Mouse (Mus musculus) mouse trophoblast stem cell (cell line): Measurements from ENCODE around the gene Grasp.

Experiments
- in situ Hi-C, 2 experiments: fragments of 300-500 bp; cut with MseI, MboI; formaldehyde crosslinking; loops; 2 replicates in 1 of 2; 3 replicates in 1 of 2; pipeline ENCODE4 v1.15.1; 2025

The Grasp gene

GRCm38 (mm10) chr15:101247155-101247498 lies 23.1 kb downstream of the Grasp start:
- in situ Hi-C loops, result no loop called here

DNA sequence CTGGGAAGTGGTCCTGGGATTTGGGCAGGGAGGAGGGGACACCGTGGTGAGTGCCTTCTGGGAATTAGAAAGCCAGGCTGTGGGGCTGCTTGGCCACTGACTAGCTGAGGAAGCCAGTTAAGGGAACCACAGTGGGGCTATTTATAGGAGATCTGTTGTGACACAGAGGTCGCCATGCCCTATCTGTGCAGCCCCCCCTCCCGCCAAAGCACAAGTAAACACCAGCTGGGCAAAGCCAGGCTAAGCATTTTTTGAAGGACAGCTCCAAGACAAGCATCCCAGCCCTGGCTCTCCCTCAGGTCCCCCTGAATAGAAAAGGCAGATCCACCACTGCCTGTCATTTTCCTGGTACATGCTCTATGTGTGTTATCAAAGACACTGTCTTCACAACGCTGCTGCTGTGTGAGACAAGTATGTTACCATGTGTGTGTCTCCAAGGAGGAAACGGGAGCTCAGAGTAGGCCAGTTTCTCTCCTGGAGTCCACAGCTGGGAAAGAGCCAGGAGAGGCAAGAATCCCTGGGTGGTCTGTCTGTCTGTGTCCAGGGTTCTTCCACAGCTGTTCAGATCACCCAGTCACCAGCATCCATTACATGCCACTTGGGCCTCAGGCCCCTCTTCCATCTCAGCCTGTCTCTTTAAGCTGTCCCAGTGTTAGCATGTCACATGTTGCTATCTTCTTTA lies 24.2 kb downstream of the Grasp start:
- in situ Hi-C loops, result no loop called here

DNA sequence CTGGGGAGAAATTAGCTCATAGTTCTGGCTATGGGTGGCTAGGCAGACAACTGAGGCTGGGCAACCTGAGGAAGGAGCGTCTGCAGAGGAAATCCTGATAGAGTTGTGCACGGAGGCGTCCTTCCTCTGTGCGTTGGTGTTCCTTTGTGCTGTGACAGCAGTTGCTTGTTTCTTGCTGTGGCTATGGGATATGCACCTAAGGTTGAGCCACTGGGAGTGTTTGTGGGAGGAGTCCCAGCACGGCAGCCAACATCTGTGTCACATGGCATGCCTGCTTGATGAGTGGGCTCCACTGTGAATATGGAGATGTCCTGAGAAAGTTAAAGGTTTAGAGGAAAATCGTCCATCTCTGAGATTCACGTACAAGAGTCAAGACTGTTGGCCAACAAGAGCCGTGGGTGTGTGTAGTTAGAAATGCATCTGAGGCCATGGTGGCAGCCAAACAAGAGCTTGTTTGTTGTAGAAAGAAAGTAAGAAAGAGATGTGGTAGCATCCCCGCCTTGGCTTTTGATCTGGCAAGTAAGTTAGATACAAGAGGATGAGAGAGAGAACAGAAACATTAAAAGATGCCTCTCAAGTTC lies 26.3 kb downstream of the Grasp start:
- in situ Hi-C loops, result no loop called here

DNA sequence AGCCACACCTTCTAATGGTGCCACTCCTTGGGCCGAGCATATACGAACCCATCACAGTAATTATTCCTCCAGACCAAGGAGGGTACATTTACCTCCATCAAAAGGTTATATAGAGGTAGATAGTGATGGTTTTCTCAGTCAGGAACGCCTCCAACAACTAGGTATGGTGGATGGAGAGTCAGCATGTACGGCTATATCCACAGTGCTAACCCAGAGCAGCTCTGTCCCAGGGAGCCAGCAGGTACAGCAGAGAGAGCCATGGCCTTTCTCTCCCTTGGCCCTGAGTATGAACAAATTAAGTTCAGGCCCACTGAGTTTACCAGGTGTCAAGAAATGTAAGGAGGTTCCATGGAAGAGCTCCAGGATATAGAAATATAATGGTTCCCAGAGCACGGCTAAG lies 27.9 kb downstream of the Grasp start:
- in situ Hi-C loops, result no loop called here

DNA sequence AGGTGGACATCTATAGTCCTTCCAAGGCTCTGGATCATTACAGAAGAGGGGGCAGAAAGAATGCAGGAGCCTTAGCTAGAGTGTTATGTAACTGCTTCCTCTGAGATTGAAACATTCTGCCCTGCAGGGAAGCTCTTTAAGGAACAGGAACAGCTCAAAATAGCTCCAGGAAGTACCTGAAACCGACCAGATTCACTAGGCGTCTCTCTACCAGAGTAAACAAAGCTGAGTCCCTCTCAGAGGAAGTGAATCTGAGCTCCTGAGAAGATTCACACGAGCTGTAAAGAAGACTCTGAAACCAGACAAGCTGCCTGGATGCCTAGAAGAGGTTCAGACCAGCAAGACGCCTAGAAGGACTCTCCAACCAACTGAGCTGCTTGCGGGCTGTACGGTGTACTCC lies 28.6 kb downstream of the Grasp start:
- in situ Hi-C loops, result no loop called here

- in situ Hi-C loops, result no loop called here
Measured at GRCm38 (mm10) chr15:101253563-101253885, 29.5 kb downstream of the Grasp start.

GRCm38 (mm10) chr15:101253886-101254795 lies 30.2 kb downstream of the Grasp start, which contains the start of gene Nr4a1:
TSS of gene Nr4a1 (plus strand) at chr15:101254269.
- in situ Hi-C loops, result no loop called here

GRCm38 (mm10) chr15:101255842-101256462 lies 32.0 kb downstream of the Grasp start:
- in situ Hi-C loops, result no loop called here

GRCm38 (mm10) chr15:101256463-101257206 lies 32.6 kb downstream of the Grasp start:
- in situ Hi-C loops, result no loop called here

DNA sequence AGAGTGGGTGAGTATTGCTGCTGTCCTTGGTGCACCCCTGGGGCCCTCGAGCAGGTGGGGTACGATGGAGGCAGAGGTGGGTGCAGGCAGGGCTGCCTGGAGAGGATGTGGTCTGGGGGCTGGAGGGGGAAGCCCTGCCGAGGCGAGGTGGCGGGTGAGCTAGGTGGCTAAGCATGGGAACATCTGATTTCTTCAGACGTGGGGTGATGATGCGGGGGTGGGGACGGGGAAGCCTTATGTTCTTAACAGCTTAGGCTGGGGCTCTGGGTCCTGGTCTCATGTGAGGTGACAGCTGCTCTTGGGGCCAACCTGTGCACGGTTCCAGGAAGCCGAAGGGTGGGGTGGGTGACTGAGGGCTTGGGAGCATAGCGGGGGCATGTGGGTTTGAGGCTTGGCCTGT lies 34.4 kb downstream of the Grasp start:
- in situ Hi-C loops, result no loop called here

DNA sequence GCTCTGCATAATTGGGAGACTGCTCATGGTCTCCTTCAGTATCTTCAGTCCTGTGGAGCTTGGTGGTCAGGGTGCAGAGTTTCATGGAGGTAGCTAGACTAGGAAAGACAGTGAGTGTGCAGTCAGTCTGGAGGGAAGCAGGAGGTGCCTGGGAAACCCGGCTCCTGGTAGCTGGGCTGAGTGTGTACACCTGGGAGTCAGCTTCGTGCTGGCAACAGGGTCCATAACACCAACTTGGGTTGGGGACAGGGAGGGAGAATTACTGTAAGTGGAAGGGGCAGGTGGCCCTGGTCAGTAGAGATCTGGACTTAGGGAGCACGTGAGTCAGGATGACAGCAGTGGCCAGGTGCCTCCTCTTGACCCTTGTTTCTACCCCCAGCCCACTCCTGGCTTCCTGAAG lies 35.9 kb downstream of the Grasp start:
- in situ Hi-C loops, result no loop called here

DNA sequence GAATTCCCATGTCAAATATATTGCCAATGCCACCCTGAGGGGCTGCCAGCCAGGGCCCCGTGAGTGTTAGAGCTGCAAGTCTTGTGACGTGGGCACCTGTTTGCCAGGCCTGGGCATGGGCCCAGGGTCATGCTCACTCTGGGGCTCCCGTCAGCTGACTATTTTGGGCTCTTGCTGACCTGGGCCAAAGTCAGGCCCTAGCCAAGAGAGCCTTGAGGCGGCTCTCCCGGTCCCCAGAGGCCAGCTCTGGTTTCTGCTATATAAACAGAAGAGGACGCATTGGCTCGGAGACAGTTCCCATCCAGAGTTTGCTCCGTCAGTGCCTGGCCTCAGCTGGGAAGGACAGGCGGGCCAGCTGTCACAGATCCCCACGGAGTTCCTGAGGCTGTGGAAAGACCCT lies 36.4 kb downstream of the Grasp start:
- in situ Hi-C loops, result no loop called here

- in situ Hi-C loops, result no loop called here
Measured at GRCm38 (mm10) chr15:101260874-101261622, 37.1 kb downstream of the Grasp start.

GRCm38 (mm10) chr15:101262502-101262901 lies 38.5 kb downstream of the Grasp start:
- in situ Hi-C loops, result no loop called here

DNA sequence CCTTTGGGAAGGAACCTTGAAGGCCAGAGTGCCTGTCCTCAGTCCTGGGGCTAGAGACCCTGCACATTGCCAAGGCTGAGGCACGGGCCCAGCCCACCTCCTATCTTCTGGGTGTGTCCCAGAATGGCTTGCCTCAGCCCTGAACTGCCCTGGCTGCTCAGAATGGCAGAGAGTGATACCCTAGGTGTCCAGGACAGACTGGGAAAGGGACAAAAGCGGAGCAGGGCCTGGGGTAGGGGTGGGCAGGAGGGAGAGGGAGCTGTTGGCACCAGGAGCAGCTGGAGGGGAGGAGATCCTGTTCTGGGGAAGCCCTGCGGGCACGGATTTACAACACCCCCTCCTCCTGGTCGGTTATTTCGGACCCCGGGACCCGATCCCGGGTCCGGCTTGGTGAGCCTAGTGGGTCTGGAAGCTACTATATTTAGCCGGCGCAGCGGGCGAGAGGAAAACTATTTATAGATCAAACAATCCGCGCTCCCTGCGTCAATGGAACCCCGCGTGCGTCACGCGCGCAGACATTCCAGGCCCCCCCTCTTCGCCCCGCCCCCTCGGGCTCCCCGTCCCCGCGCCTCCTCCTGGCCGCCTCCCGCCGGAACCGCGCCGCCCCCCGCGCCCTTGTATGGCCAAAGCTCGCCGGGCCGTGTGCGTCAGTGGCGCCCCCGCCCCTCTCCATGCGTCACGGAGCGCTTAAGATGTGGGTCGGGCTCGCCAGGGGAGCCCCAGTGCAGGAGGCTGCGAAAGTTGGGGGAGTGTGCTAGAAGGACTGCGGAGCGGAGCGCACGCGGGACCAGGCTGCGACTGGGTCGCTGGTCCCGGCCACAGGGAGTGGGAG lies 42.4 kb downstream of the Grasp start:
- in situ Hi-C loops, result no loop called here

DNA sequence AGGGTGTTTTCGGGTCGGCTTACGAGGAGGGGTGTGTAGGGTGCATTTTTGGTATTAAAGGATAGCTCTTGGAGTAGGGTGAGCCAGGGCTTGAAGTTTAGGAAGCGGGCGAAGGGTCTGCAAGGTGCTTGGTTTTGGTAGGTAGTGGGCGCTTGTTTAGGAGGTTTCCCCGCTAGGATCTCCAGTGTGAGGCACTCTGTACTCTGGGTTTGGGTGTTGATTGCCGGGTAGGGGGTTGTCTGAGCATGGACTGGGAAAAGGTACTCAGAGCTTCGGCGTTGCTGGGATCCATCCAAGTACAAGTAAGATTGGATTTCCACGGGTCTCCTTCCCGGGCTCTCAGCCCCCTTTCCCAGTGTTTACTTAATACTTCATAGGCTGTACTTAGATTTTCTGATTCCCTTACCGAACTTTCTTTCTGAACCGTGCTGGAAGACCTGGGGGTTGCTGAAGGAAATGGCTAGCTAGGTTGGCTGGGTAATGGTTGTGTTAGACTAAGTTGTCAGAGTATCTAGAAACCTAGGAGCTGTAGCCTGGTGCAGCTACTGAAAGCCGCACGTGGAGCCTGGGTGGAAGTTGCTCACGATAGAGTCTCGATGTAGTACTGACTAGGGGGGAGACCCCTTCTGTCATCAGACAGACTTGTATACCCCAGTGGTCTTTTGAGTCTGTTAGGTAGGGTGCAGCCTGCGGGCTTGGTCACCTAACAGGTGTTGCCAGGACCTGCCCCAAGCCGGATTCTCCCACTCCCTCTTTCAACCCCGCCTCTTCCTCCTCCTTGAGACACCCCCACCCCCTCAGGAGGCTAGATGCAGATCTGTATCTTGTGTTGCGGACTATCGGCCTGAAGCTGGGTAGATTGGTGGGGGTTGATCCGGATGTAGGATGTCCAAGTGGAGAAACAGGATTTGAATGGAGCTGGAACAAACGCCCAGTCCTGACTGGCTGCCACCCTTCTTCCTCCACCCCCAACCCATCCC lies 43.4 kb downstream of the Grasp start:
- in situ Hi-C loops, result no loop called here

DNA sequence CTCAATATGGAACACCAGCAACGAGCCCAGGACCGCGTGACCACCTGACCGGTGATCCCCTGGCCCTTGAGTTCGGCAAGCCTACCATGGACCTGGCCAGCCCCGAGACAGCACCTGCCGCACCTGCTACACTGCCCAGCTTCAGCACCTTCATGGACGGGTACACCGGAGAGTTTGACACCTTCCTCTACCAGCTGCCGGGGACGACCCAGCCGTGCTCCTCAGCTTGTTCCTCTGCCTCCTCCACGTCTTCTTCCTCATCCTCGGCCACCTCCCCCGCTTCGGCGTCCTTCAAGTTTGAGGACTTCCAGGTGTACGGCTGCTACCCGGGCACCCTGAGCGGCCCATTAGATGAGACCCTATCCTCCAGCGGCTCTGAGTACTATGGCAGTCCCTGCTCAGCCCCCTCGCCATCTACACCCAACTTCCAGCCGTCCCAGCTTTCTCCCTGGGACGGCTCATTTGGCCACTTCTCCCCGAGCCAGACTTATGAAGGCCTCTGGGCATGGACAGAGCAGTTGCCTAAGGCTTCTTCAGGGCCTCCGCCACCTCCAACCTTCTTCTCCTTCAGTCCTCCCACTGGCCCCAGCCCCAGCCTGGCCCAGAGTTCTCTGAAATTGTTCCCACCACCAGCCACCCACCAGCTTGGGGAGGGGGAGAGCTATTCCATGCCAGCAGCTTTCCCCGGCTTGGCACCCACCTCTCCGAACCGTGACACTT lies 46.3 kb downstream of the Grasp start:
- in situ Hi-C loops, result no loop called here

DNA sequence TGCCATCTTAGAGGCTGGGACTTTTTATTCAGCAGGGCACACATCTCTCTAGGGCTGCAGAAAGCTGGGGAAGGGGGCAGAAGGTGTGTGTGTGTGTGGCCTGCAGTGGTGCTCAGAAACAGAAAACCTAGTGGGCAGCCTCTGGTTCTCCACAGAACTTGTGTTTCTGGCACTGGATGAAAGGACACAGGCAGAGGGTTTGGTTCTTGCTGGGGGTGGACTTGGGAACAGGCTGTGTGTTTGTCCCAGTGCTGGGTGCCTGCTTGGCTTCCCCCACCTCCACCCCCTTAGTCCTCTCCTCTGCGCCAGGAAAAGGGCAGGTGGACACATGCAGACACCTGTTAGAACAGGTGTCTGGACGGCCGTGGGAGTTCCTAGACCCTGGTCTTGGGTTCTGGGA lies 47.1 kb downstream of the Grasp start:
- in situ Hi-C loops, result no loop called here
